Mouse (Mus musculus) neural tube, embryonic 11.5 days (tissue): ENCODE measurements at regions not wholly inside any gene's neighbourhood (a gene's known extent, or its start where the extent isn't known, plus 50 kb on each side); places are given as distances from the start of the nearest gene placed in this dataset.
A peak's percentile ranks its signal among the peaks of the same experiment; 100 is the strongest.
"Not testable (repeated sequence)": the region's sequence is repeated elsewhere in the genome, so short reads cannot be mapped to it uniquely, and the experiment has no call there.

ENCODE experiments used
- ATAC-seq: fragments of 200-750 bp; cut with Nextera tagmentation; 2 replicates; pipeline ENCODE4 v1.8.0; 2017; ENCODE audit warnings: moderate number of reproducible peaks, mild to moderate bottlenecking, moderate TSS enrichment, moderate library complexity; ENCODE audit not compliant: insufficient read depth, low FRiP score, low TSS enrichment
- DNase-seq: peaks from one replicate; pipeline ENCODE4 v3.0.0-alpha.2; 2015; ENCODE audit warnings: low spot score
- H3K27ac ChIP-seq: fragments of 300-500 bp; sonication (generic); 2 replicates; pipeline ENCODE4 v1.5.1; 2014; ENCODE audit warnings: low read depth, mild to moderate bottlenecking, low read length
- H3K27me3 ChIP-seq: fragments of 300-500 bp; sonication (generic); 2 replicates; pipeline ENCODE4 v1.6.1; 2014; ENCODE audit warnings: mild to moderate bottlenecking, low read length, mixed read lengths; ENCODE audit not compliant: control insufficient read depth, insufficient read depth
- H3K36me3 ChIP-seq: fragments of 300-500 bp; sonication (generic); 2 replicates; pipeline ENCODE4 v1.6.1; 2014; ENCODE audit warnings: mild to moderate bottlenecking, low read length, moderate library complexity, mixed read lengths; ENCODE audit not compliant: control insufficient read depth, insufficient read depth
- H3K4me1 ChIP-seq: fragments of 300-500 bp; sonication (generic); 2 replicates; pipeline ENCODE4 v1.6.1; 2014; ENCODE audit warnings: low read length, mixed read lengths; ENCODE audit not compliant: control insufficient read depth, insufficient read depth
- H3K4me2 ChIP-seq: fragments of 300-500 bp; sonication (generic); 2 replicates; pipeline ENCODE4 v1.6.1; 2014; ENCODE audit warnings: low read depth, mild to moderate bottlenecking, moderate library complexity
- H3K4me3 ChIP-seq: fragments of 300-500 bp; sonication (generic); 2 replicates; pipeline ENCODE4 v1.5.1; 2014; ENCODE audit warnings: low read depth, low read length
- H3K9ac ChIP-seq: fragments of 300-500 bp; sonication (generic); 2 replicates; pipeline ENCODE4 v1.6.1; 2014; ENCODE audit warnings: mild to moderate bottlenecking, low read length
- H3K9me3 ChIP-seq: fragments of 300-500 bp; sonication (generic); 2 replicates; pipeline ENCODE4 v1.6.1; 2016; ENCODE audit warnings: low read length; ENCODE audit not compliant: control insufficient read depth
- WGBS: fragments of 180-500 bp; shearing (Covaris S2); extraction: QIAGEN DNeasy Blood & Tissue Kit; methylation state at CpG from one replicate; pipeline ENCODE4 v1.1.7; 2014; 5-methylcytosine and 5-hydroxymethylcytosine counted together

- ATAC-seq (no peak), DNase-seq (peak; percentile 26)
Observed at GRCm38 (mm10) chr6:95058017-95058416, 59.0 kb upstream of the Kbtbd8 start.

GRCm38 (mm10) chr6:95056222-95056621 is 60.8 kb upstream of the Kbtbd8 start:
- WGBS = 92% methylated on average over 2 of the region's 2 CpGs
- Histone ChIP-seq H3K4me3 (no peak overlapping the region), H3K9ac (no peak overlapping the region), H3K27me3 (no peaks in the 10 kb centered on the region), H3K27ac (no peak overlapping the region), H3K4me1 (no peaks in the 10 kb centered on the region), H3K9me3 (no peaks in the 10 kb centered on the region), H3K36me3 (no peaks in the 10 kb centered on the region), H3K4me2 (no peak overlapping the region)
- ATAC-seq (no peak), DNase-seq (no peak)

More at GRCm38 (mm10) chr6:95058017-95058416, 59.0 kb upstream of the Kbtbd8 start:
- no peaks in the 10 kb centered on the region for H3K27me3 ChIP-seq
- no peak overlapping the region for H3K4me3 ChIP-seq
- no peak overlapping the region for H3K9ac ChIP-seq
- H3K9me3 ChIP-seq = no peaks in the 10 kb centered on the region
- H3K4me1 ChIP-seq = no peaks in the 10 kb centered on the region
- H3K27ac ChIP-seq = no peak overlapping the region
- no peaks in the 10 kb centered on the region for H3K36me3 ChIP-seq
- 49% methylated on average over 4 of the region's 4 CpGs for WGBS
- H3K4me2 ChIP-seq = no peak overlapping the region

- ATAC-seq (no peak), DNase-seq (no peak)
- no peak overlapping the region for H3K4me2 ChIP-seq
- H3K36me3 ChIP-seq = no peaks in the 10 kb centered on the region
- no peak overlapping the region for H3K9ac ChIP-seq
- H3K4me3 ChIP-seq = no peak overlapping the region
- H3K9me3 ChIP-seq = no peaks in the 10 kb centered on the region
- no peaks in the 10 kb centered on the region for H3K4me1 ChIP-seq
- WGBS = 62% methylated on average over 9 of the region's 9 CpGs
- no peaks in the 10 kb centered on the region for H3K27me3 ChIP-seq
- H3K27ac ChIP-seq = no peak overlapping the region
Observed at GRCm38 (mm10) chr6:95053717-95054382, 63.2 kb upstream of the Kbtbd8 start.

- ATAC-seq, DNase-seq, H3K36me3 ChIP-seq, H3K27ac ChIP-seq, H3K27me3 ChIP-seq, H3K4me2 ChIP-seq, H3K4me3 ChIP-seq, H3K9ac ChIP-seq, H3K4me1 ChIP-seq, H3K9me3 ChIP-seq: not testable (repeated sequence)
- 25% methylated on average over 6 of the region's 10 CpGs for WGBS
Observed at GRCm38 (mm10) chr6:95041351-95041750, 75.7 kb upstream of the Kbtbd8 start.

- DNase-seq = peak; percentile 52
- Histone ChIP-seq H3K9me3 (no peaks in the 10 kb centered on the region), H3K4me3 (no peak overlapping the region), H3K4me2 (no peak overlapping the region), H3K4me1 (0 out of 2 replicates have a peak, but pooled peaks cover 3% of the 10 kb centered on the region), H3K36me3 (no peaks in the 10 kb centered on the region), H3K27ac (no peak overlapping the region), H3K9ac (no peak overlapping the region), H3K27me3 (no peaks in the 10 kb centered on the region)
- 12% methylated on average over 4 of the region's 4 CpGs for WGBS
- peak; percentile 65 for ATAC-seq
Observed at GRCm38 (mm10) chr6:95024239-95024638, 92.8 kb upstream of the Kbtbd8 start.

GRCm38 (mm10) chr6:95021724-95022123 is 95.3 kb upstream of the Kbtbd8 start:
- 33% methylated on average over 7 of the region's 7 CpGs for WGBS
- no peak overlapping the region for H3K9ac ChIP-seq
- no peak overlapping the region for H3K27ac ChIP-seq
- H3K9me3 ChIP-seq = no peaks in the 10 kb centered on the region
- H3K4me1 ChIP-seq = peaks cover 6% of the 10 kb centered on the region; the same call in 1 of the 2 replicates
- no peak overlapping the region for H3K4me2 ChIP-seq
- DNase-seq = no peak
- no peaks in the 10 kb centered on the region for H3K27me3 ChIP-seq
- ATAC-seq = no peak
- H3K4me3 ChIP-seq = no peak overlapping the region
- no peaks in the 10 kb centered on the region for H3K36me3 ChIP-seq

GRCm38 (mm10) chr6:95017911-95018310 is 99.1 kb upstream of the Kbtbd8 start:
- 31% methylated on average over 4 of the region's 4 CpGs for WGBS
- H3K9ac ChIP-seq = no peak overlapping the region
- no peaks in the 10 kb centered on the region for H3K36me3 ChIP-seq
- H3K9me3 ChIP-seq = no peaks in the 10 kb centered on the region
- H3K4me3 ChIP-seq = no peak overlapping the region
- H3K27ac ChIP-seq = no peak overlapping the region
- no peaks in the 10 kb centered on the region for H3K27me3 ChIP-seq
- ATAC-seq (no peak), DNase-seq (peak; percentile 23)
- H3K4me1 ChIP-seq = peaks cover 9% of the 10 kb centered on the region
- no peak overlapping the region for H3K4me2 ChIP-seq

GRCm38 (mm10) chr6:95017484-95017883 is 99.6 kb upstream of the Kbtbd8 start:
- Histone ChIP-seq H3K9ac (no peak overlapping the region), H3K4me3 (no peak overlapping the region), H3K27ac (no peak overlapping the region), H3K9me3 (no peaks in the 10 kb centered on the region), H3K36me3 (no peaks in the 10 kb centered on the region), H3K4me1 (peaks cover 9% of the 10 kb centered on the region), H3K27me3 (no peaks in the 10 kb centered on the region), H3K4me2 (no peak overlapping the region)
- 38% methylated on average over 3 of the region's 3 CpGs for WGBS
- DNase-seq (peak; percentile 36), ATAC-seq (no peak)

GRCm38 (mm10) chr6:95013096-95013495 is 103.9 kb upstream of the Kbtbd8 start:
- no peaks in the 10 kb centered on the region for H3K27me3 ChIP-seq
- no peak for DNase-seq
- H3K4me1 ChIP-seq = peaks cover 6% of the 10 kb centered on the region
- no peak for ATAC-seq
- H3K36me3 ChIP-seq = no peaks in the 10 kb centered on the region
- H3K9ac ChIP-seq = no peak overlapping the region
- no peaks in the 10 kb centered on the region for H3K9me3 ChIP-seq
- H3K27ac ChIP-seq = no peak overlapping the region
- no peak overlapping the region for H3K4me3 ChIP-seq
- WGBS = 24% methylated on average over 5 of the region's 5 CpGs
- H3K4me2 ChIP-seq = no peak overlapping the region
